Mouse (Mus musculus) hindbrain, embryonic 14.5 days (tissue): ENCODE measurements around the gene Pfkfb4. TPM values are rescaled to one million over a fixed set of nuclear protein-coding genes. Genes with fewer than 3 reads are reported as not detected.

ENCODE experiments used
- microRNA counts: library from miRNA; unstranded; fragments of <30 nt; microRNA quantifications from one replicate; lab custom pipeline; 2016
- microRNA-seq: library from miRNA; unstranded; fragments of <30 nt; microRNA quantifications from one replicate; pipeline ENCODE4, GENCODE M21; 2016
- polyA plus RNA-seq: library from polyadenylated mRNA; unstranded; fragments of >200 nt; fragmentation: Nextera tagmentation; extraction: Ambion mirVana; gene quantifications from 2 replicates; pipeline ENCODE4 v1.2.1, GENCODE M21; 2014

The Pfkfb4 gene
- polyA plus RNA-seq, 1 experiment from 2014 or later: 23.9 TPM

MicroRNAs encoded within 50 kb of the gene (microRNA counts, 519-probe panel; counts per million panel counts)
- not detected for microRNA mmu-miR-711 (lab: Ali Mortazavi, UCI)

Small RNAs within 50 kb of the gene (microRNA-seq; reads per million reads assigned to microRNA genes)
- gene Mir711: not detected

Other genes with a start within 250 kb of the Pfkfb4 start
- 202 and 238 TPM in 2 replicates for gene Ip6k2, start 208.0 kb upstream of the Pfkfb4 start, polyA plus RNA-seq
- 28.5 and 29.6 TPM in 2 replicates for gene Nckipsd, start 183.4 kb upstream of the Pfkfb4 start, polyA plus RNA-seq
- gene Celsr3, start 165.5 kb upstream of the Pfkfb4 start, polyA plus RNA-seq: 15.4 and 16.0 TPM in 2 replicates
- 19.1 and 21.5 TPM in 2 replicates for gene Slc26a6, start 138.5 kb upstream of the Pfkfb4 start, polyA plus RNA-seq
- 0.27 TPM in 1 of 2 replicates, not detected in the other for gene Tmem89, start 77.2 kb upstream of the Pfkfb4 start, polyA plus RNA-seq
- gene Uqcrc1, start 55.1 kb upstream of the Pfkfb4 start, polyA plus RNA-seq: 469 and 503 TPM in 2 replicates
- gene Col7a1, start 38.2 kb upstream of the Pfkfb4 start, polyA plus RNA-seq: 1.3 and 3.0 TPM in 2 replicates
- gene Ucn2, start 5.8 kb upstream of the Pfkfb4 start, polyA plus RNA-seq: 0.23 TPM in 1 of 2 replicates, not detected in the other
- gene Shisa5, start 46.8 kb downstream of the Pfkfb4 start, polyA plus RNA-seq: 57.9 and 60.9 TPM in 2 replicates
- gene Trex1, start 68.0 kb downstream of the Pfkfb4 start, polyA plus RNA-seq: 9.7 and 16.2 TPM in 2 replicates
- 29.0 and 29.8 TPM in 2 replicates for gene Atrip, start 82.3 kb downstream of the Pfkfb4 start, polyA plus RNA-seq
- 11.2 and 11.3 TPM in 2 replicates for gene Ccdc51, start 90.7 kb downstream of the Pfkfb4 start, polyA plus RNA-seq
- 710 and 800 TPM in 2 replicates for gene Tma7, start 90.8 kb downstream of the Pfkfb4 start, polyA plus RNA-seq
- gene Plxnb1, start 103.6 kb downstream of the Pfkfb4 start, polyA plus RNA-seq: 14.2 and 16.6 TPM in 2 replicates
- not detected in 2 replicates for gene Fbxw21, start 170.3 kb downstream of the Pfkfb4 start, polyA plus RNA-seq
- not detected in 2 replicates for gene Fbxw13, start 204.2 kb downstream of the Pfkfb4 start, polyA plus RNA-seq
- not detected in 2 replicates for gene Fbxw20, start 243.0 kb downstream of the Pfkfb4 start, polyA plus RNA-seq